Mouse (Mus musculus) G1E-ER4 (cell line): ENCODE data around the gene Mcm9. TPM values are rescaled to one million over a fixed set of nuclear protein-coding genes. Genes with fewer than 3 reads are reported as not detected.
"Not testable (repeated sequence)": the region's sequence is repeated elsewhere in the genome, so short reads cannot be mapped to it uniquely, and the experiment has no call there.

Experiments used
- GATA1 ChIP-seq: IDR thresholded peaks from one replicate; pipeline ENCODE4 v1.8.0; 2012; ENCODE audit warnings: low read length, inconsistent platforms
- polyA plus RNA-seq: library from polyadenylated mRNA; stranded (reverse); fragments of >175 nt; gene quantifications from 2 replicates; pipeline ENCODE4 v1.2.3, GENCODE M21; 2012

Mcm9 gene
- 1.6 and 2.3 TPM in 2 replicates for polyA plus RNA-seq

DNA sequence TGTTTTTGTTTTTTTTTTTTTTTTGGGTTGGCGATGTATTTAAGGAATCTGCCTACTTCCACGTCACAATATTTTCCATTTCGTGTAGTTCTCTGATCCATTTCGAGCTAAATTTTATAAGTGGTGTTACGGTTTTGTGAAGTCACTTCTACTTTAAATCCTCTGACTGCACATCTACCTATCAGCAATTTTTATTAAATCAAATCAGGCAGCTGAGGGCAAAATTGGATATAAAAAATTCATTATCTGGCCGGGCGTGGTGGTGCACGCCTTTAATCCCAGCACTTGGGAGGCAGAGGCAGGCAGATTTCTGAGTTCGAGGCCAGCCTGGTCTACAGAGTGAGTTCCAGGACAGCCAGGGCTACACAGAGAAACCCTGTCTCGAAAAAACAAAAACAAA, at the start of gene Mcm9:
TSS of gene Mcm9 (minus strand) at position 101 of the 400 bp plus-strand sequence.
- TF ChIP-seq GATA1: not testable (repeated sequence)

DNA sequence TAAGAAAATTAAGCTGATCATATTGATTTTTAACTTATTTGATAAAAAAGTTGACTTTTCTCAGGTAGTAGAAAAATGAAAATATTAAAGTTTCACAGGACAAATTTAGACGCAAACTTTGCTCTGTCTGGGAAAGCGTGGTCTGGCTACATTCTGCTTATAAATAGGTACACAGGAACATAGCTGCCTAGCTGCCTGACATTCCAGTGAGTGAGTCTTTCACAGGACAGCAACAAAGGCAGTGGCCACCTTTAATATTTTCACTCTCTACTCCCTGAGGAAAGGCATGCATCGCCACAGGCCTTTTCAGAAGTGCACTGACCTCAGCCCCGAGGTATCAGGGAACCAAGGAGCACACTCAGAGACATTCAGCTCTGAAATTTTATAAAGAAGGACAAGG, 31.5 kb upstream of the Mcm9 start:
- TF ChIP-seq GATA1: no peak

DNA sequence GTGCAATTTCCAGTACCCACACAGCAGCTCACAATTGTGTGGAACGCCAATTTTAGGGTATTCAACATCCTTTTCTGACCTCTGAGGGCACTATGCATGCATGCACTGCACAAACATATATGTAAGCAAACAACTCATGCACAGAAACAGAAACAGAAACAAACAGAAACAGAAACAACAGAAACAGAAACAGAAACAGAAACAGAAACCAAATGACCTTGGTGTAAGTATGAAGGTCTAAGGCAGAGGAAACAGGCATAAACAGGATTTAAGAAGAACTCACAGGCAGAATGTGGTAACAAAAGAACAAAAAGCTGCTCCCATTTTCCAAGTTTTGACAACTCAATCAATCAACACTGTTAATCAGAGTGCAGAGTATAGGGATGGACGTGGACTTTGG, 20.4 kb upstream of the Mcm9 start:
- TF ChIP-seq GATA1: no peak

DNA sequence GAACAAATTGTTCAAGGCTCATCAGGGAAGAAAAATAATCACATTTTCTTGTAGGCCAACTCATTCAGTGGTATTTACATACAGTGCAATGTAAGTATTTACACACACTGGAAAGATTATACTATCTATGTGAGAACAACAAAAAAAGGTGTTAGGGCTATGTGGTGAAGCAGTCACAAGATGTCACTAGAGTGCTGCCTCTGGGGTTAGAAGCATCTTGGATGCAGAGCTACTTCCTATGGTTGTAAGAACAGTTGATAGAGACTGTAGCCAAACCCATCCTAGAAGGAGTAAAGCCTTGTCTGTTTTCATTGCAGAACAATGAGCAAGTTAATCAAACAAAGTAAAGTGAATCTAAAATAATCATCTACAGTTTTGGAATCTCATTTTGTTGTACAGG, 11.3 kb upstream of the Mcm9 start:
- TF ChIP-seq GATA1: no peak

DNA sequence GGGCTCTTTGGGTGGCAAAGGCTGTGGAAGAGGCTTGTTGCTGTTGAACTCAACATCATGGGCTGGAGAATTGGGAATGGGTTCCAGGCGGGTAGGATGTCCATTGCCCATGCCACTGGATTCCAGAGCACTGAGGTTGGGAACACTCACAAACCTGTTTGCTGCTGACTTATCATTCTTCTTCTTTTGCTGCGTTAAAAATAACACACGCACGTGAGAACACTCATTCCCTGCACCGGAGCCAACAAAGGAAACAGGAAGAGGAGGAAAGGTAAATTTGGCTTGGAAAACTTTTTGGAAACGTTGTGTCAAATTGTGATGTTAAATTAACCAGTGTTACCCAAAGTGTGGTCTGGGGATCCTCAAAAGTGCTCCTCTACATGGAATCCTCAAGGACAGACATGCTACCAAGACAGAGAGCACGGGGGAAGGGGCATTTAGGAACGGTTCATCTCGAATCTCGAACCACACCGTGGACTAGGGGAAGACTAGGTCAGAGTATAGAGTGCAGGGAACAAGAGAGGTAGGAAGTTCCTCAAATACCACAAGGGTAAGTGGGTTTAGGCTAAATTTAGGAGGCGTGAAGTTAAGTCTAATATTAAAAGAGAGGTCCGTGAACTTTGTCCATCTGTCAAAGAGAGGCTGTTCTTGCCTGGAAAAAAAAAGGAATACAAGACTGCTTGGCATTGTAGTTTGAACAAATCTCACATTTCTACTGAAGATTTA, 5.2 kb upstream of the Mcm9 start:
- no peak for TF ChIP-seq GATA1

DNA sequence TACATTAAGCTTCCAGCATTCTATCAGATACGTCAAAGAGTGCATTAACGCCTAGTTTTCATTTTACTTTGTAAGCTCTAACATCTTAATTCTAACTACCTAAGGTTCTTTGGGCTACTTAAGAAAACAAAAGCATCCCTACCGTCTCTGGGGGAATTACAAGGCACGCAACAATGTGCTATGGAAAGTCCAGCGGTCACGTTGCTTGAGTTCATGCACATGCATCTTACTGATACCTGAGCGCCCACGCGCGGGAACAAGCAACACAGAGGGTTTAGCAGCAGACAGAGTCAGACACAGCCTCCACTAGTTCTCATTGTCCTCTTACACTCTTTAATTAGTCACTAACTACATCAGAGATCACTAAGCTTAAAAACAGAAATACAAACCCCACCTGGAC, 3.9 kb upstream of the Mcm9 start:
- TF ChIP-seq GATA1: no peak

DNA sequence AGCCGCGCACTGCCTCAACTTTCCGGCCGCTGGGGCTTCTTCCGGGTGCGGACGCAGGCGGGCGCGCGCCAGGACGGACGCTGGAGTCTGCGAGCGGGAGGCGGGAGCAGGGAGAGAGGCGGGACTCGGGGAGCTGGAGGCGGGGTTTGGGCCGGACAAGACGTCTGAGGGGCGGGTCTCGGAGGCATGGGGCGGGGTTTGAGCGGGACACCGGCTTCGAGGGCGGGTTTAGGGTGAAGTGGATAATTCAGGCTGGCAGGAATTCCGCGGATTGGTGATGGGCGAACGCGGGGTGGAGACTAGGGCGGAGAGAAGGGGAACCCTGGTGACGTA, 355 bp downstream of the Mcm9 start:
- TF ChIP-seq GATA1: no peak

DNA sequence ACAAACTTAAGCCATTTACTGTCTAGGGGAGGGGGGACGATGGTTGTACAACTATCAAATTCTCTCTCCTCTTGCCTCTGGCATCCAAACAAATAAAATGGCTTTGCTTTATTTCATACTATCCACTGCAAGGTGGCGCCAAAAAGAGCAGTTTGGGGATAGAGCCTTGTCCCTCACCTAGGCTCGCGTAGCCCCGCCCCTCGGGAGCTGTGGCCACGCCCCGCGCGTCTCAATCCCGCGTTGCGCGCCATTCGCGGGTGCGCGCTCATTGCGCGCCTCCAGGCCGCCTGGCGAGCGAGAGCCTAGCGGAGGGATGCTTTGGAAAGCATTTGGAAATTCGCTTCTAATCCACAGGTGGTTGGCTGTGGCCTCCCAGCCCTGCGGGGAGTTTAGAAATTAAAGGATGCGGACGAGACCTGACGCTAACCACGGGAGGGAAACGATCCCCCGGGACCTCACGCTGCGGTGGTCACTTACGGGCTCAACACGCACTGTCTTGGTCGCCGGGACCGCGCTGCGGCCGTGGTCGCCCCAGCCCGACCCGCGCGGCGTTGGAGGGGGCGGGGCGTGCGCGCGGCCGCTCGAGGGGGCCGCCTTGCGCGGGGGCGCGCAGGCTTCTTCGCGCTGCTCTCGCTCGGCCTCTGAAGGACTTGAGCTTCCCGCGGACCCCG, 857 bp downstream of the Mcm9 start:
- no peak for TF ChIP-seq GATA1

DNA sequence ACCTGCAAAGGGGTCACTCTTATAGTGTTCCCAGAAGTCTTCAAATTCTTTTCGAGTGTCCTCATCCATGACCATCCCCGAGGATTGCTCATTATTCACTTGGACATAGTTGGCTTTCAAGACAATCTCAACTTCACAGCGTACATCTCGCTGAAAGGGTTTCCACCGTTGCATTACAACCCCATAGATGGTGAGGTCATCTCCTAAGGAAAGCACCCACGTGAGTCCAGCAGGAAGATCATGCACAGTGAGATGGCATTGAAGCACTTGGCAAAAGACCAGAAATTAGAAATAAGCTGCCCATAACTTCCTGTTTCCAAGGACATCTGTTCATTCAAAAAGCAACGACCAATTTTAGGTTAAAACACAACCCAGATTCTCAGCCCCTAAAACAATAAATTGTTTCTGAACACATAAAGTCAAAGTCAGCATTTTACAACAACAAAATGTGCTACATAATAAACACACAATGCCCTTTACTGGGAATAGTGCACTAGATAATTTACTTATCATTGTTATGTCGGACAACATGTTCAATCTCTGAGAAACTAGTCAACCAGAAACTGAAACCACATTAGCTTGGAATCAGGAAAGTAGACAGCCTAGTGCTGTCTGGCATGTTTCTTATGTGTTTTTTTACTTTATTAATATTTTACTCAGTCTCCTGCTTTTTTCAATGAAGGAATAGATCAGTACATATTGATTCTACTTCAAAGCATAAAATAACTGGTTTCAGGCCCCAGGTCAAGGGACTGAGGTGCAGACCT, 14.2 kb downstream of the Mcm9 start:
- no peak for TF ChIP-seq GATA1

DNA sequence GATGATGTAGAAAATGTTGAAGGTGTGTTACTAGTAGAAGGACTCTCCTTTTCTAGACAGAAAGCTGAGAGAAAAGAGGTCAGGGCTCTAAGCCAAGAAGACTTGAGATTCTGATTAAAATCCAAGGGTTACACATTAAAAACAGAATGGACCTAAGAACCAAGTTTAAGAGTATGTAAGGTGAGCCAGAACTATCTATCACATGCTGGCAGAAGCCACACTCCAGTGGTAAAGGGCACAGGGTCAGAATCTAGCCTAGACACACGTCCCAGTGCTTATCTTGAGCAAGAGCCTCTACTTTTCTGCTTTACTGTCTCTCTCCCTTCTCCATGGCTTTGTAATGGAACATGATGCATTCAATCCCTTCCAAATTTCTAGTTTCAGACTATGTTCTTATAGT, 16.3 kb downstream of the Mcm9 start:
- no peak for TF ChIP-seq GATA1

DNA sequence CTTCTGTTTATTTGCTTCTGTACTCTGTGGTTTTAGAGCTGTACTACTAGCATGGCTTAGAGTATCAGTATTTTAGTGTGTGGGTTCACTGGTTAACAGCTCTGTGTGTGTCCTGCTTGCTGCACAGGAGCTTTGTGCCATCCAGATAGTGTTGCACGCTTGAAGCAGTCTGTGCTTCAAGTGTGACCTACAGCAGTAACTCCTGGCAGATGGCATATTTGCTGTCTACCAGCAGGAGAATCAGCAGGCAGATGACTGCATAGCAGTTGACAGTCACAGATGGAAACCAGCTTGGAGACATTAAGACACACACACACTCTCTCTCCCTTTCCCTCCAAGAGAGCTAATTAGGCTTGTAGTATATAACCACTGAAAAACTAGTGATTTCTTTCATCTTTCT, 18.1 kb downstream of the Mcm9 start:
- no peak for TF ChIP-seq GATA1

DNA sequence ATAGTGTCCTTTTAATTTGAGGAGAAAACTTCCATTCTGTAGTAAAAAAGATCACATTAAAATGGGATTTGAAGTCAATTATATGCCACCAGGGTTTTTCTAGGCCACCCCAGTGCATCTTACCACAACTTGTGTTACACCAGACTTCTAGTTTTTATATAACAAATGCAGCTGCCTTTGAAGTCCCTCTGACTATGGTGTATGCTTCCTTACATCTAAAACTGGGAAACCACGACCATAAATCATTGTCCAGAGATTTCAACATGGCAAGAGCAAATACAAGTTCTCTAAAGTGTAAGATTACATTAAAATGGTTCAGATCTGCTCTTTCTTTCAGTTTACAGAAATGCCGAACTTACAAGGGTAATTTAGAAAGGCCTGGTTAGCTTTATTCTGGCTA, 22.0 kb downstream of the Mcm9 start:
- TF ChIP-seq GATA1: no peak

DNA sequence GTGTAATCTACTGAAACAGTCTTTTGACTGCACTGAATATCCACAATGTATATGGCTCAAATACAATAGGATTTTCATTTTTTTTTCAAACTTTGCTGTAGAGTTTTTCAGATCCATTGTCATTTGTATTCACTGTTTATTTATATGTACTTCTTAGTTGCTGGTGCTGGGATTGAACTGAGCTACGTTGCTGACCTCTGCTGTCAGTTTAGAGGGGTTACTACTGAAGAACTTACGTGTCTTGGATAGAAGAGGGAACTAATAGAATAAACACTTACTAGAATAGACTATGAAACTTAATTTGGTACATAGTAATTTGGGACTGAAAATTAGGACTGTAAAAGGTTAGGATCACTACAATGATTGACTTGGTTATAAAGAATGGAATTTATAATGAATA, 24.9 kb downstream of the Mcm9 start:
- no peak for TF ChIP-seq GATA1

DNA sequence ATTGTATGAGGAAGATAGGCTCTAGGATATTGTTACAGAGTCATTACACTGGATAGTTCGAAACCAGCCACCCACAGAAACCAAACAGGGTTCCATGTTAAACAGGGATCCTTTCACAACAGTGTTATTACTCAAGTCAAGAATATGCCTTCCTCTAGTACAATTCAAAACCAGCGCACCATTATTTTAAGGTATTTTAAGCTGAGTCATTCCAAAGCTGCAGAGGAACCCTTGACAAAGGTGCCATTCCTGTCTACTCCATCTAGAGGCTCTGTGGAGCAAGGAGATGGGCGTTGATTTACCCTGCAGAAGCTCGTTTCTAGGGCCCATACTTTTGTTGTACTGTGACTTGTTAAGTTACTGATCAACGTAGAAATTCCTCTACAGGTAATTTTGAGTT, 31.4 kb downstream of the Mcm9 start:
- no peak for TF ChIP-seq GATA1

DNA sequence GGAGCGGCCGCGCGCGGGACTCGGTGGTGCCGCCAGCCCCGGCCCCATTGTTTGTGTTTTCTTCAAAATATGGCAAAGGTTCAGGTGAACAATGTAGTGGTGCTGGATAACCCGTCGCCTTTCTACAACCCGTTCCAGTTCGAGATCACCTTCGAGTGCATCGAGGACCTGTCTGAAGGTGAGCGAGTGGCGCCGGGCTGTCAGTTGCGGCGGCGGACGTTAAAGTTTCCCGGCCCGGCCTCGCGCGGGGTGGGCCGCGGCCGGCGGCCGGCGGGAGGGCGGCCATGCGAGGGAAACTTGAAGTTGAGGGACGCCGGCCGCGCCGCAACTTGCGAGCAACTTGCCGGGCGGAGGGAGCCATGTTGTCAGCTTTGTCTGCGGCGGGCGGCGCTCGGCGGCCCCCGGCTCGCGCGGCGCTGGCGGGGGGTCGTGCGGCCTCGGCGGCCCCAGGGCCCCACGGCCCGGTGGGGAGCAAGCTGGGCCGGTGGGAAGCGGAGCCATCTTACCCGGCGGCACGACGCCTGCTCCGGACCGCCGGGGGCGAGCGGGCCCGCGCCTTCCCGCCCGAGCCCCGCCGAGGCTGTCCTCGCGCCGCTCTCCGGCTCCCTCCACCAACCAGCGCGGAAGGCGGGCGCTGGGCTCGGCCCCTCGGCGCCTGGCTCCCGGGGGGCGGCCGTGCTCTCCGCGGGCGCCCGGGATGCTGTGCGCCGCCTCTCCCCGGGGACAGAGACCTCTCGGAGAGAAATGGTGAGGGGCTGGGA, 32.9 kb downstream of the Mcm9 start:
- TF ChIP-seq GATA1: no peak

DNA sequence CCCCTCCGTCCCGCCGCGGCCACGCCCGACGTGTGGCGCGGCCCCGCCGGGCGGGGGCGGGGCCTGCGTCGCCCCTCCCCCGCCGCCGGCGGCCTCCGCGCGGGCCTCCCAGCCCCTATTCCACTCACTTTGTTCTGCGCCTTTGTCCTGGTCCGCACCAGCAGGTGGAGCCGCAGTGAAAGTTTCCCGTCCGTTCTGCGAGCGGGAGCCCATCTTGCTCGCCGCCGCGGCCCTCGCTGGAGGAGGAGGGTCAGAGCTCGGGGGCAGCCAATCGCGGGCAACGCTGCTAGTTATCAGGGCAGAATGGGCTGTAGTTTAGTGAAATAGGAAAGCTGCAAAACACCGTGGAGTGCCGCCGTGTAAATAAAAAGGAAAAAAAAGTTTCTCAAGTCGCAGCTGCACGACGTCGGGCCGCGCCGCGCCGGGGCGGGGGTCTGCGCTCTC, 33.5 kb downstream of the Mcm9 start, which contains the start of gene Asf1a:
TSS of gene Asf1a (plus strand) at position 81 of the 444 bp plus-strand sequence.
- TF ChIP-seq GATA1: no peak
